Mouse (Mus musculus): ENCODE data around the gene Rer1. TPM values are rescaled to one million over a fixed set of nuclear protein-coding genes. Genes with fewer than 3 reads are reported as not detected.

The Rer1 gene
- total RNA-seq, 2 experiments from 2014 or later = 67.0 to 69.1 TPM

DNA sequence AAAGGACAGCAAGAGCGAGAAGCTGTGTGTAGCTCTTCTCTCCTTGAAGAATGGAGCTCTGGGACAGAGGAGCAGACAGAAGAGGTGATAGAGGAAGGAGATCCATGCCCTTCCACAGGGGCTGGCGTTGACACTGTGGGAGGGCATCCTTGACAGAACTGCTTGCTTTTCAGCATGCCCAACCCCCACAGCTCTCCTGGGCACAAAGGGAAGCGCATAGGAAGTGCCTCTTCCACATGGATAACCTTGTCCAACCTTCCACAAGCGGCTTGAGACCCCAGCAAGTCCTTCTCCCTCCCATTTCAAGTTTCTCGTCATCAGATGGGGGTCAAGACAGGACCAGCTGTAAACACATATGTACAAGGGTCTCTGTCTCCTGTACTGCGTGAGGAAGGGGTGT is 53.1 kb downstream of the Rer1 start:
- DNase-seq (ENCODE audit: low spot score in 2 of 2) = no peak

GRCm38 (mm10) chr4:155024170-155025010 is 61.8 kb downstream of the Rer1 start:
- no peak for DNase-seq (ENCODE audit: low spot score in 2 of 2)

Other genes with a start within 250 kb of the Rer1 start
- gene Ttc34, start 248.9 kb downstream of the Rer1 start, total RNA-seq (2021) = 1 to 10 TPM; 3.7 to 4.9 TPM
- gene Mmel1, start 216.8 kb downstream of the Rer1 start, total RNA-seq (2021) = under 1 TPM; 0.22 to 0.23 TPM
- 10 to 100 TPM; 36.2 to 39.0 TPM for gene Fam213b, start 187.2 kb downstream of the Rer1 start, total RNA-seq (2021)
- 1 to 10 TPM; 1.0 to 1.7 TPM for gene Tnfrsf14, start 157.8 kb downstream of the Rer1 start, total RNA-seq (2021)
- 10 to 100 TPM; 75.7 to 81.7 TPM for gene Hes5, start 125.5 kb downstream of the Rer1 start, total RNA-seq (2021)
- 10 to 100 TPM; 26.9 to 31.9 TPM for gene Pank4, start 122.3 kb downstream of the Rer1 start, total RNA-seq (2021)
- gene Plch2, start 29.6 kb downstream of the Rer1 start, total RNA-seq (2021) = 10 to 100 TPM; 61.7 to 64.3 TPM
- gene Pex10, start 19.4 kb downstream of the Rer1 start, total RNA-seq (2021) = 10 to 100 TPM; 20.3 to 23.0 TPM
- gene Morn1, start 195 bp upstream of the Rer1 start, total RNA-seq (2021) = 10 to 100 TPM; 17.8 to 20.6 TPM
- 100 to 1,000 TPM; 118 TPM for gene Ski, start 136.2 kb upstream of the Rer1 start, total RNA-seq (2021)
- 10 to 100 TPM; 22.2 to 24.3 TPM for gene Faap20, start 163.4 kb upstream of the Rer1 start, total RNA-seq (2021)